Mouse (Mus musculus) cerebellum, adult 2 months (tissue): ENCODE measurements around the gene Stat4. TPM values are rescaled to one million over a fixed set of nuclear protein-coding genes. Genes with fewer than 3 reads are reported as not detected.

ENCODE experiments used
- DNase-seq, 2 experiments: peaks; one replicate each; pipeline ENCODE4 v3.0.0; 2021
- H3K27ac ChIP-seq: fragments of 200-500 bp; 2 replicates; pipeline ENCODE4 v1.5.1; 2012; ENCODE audit warnings: low read length, control low read depth, inconsistent platforms; ENCODE audit not compliant: insufficient read depth
- H3K27me3 ChIP-seq: fragments of 200-500 bp; 2 replicates; pipeline ENCODE4 v1.6.1; 2012; ENCODE audit warnings: inconsistent platforms, mild to moderate bottlenecking, low read length, moderate library complexity; ENCODE audit not compliant: control insufficient read depth, insufficient read depth
- H3K4me1 ChIP-seq: fragments of 200-500 bp; 2 replicates; pipeline ENCODE4 v1.6.1; 2011; ENCODE audit warnings: low read length; ENCODE audit not compliant: control insufficient read depth, insufficient read depth
- H3K4me3 ChIP-seq: fragments of 200-500 bp; replicated peaks from 2 replicates; pipeline ENCODE3; 2011; ENCODE audit warnings: mild to moderate bottlenecking, low read depth, low read length, control low read depth; ENCODE audit not compliant: insufficient read depth
- CTCF ChIP-seq: fragments of 200-500 bp; IDR thresholded peaks from 2 replicates; pipeline ENCODE4 v1.5.1; 2011; ENCODE audit warnings: low read depth, mild to moderate bottlenecking, control low read depth, low read length, moderate library complexity, borderline replicate concordance; ENCODE audit not compliant: insufficient read depth
- POLR2A ChIP-seq: fragments of 200-500 bp; IDR thresholded peaks from 2 replicates; pipeline ENCODE4 v1.6.1; 2011; ENCODE audit warnings: low read length, control low read depth, borderline replicate concordance; ENCODE audit not compliant: insufficient read depth
- WGBS: fragments of 180-500 bp; shearing (Covaris S2); methylation state at CpG from one replicate; pipeline ENCODE4 v1.1.7; 2018; 5-methylcytosine and 5-hydroxymethylcytosine counted together
- polyA plus RNA-seq: library from polyadenylated mRNA; depleted of rRNA; stranded (reverse); fragments of >200 nt; gene quantifications from 2 replicates; pipeline ENCODE4 v1.2.3, GENCODE M21; 2012; rRNA removed

Gene Stat4
- polyA plus RNA-seq, 1 experiment: 0.03 TPM

GRCm38 (mm10) chr1:52149934-52150346, 163.0 kb downstream of the Stat4 start:
- Histone ChIP-seq H3K27me3 (no peaks in the 10 kb centered on the region), H3K4me3 (no peak overlapping the region), H3K27ac (peak overlapping the region; percentile 46), H3K4me1 (peaks cover 22% of the 10 kb centered on the region)
- no peak for TF ChIP-seq CTCF
- no peak for TF ChIP-seq POLR2A
- 8% methylated on average over 9 of the region's 9 CpGs for WGBS
- peak; percentile 83 to 92 for DNase-seq

GRCm38 (mm10) chr1:52150676-52151075, 163.7 kb downstream of the Stat4 start:
- H3K4me1 ChIP-seq: peaks cover 22% of the 10 kb centered on the region
- WGBS: 13% methylated on average over 11 of the region's 11 CpGs
- no peaks in the 10 kb centered on the region for H3K27me3 ChIP-seq
- TF ChIP-seq POLR2A: no peak
- DNase-seq: peak; percentile 41 to 57
- H3K27ac ChIP-seq: peak overlapping the region; percentile 46
- no peak overlapping the region for H3K4me3 ChIP-seq

GRCm38 (mm10) chr1:52151166-52151565, 164.2 kb downstream of the Stat4 start:
- DNase-seq: no peak
- H3K27ac ChIP-seq: peak overlapping the region; percentile 46
- TF ChIP-seq CTCF (no peak), POLR2A (no peak)
- peaks cover 22% of the 10 kb centered on the region for H3K4me1 ChIP-seq
- H3K27me3 ChIP-seq: no peaks in the 10 kb centered on the region
- no peak overlapping the region for H3K4me3 ChIP-seq
- 35% methylated on average over 5 of the region's 5 CpGs for WGBS

- 80% methylated on average over 13 of the region's 13 CpGs for WGBS
- Histone ChIP-seq H3K27ac (no peak overlapping the region), H3K4me1 (peaks cover 22% of the 10 kb centered on the region), H3K4me3 (no peak overlapping the region), H3K27me3 (no peaks in the 10 kb centered on the region)
- no peak for DNase-seq
- TF ChIP-seq CTCF (no peak), POLR2A (no peak)
These were observed 165.4 kb downstream of the Stat4 start for GRCm38 (mm10) chr1:52152369-52152768.

GRCm38 (mm10) chr1:52152936-52153335, 166.0 kb downstream of the Stat4 start:
- Histone ChIP-seq H3K27me3 (no peaks in the 10 kb centered on the region), H3K27ac (no peak overlapping the region), H3K4me1 (peaks cover 22% of the 10 kb centered on the region), H3K4me3 (no peak overlapping the region)
- 79% methylated on average over 3 of the region's 3 CpGs for WGBS
- TF ChIP-seq POLR2A (no peak), CTCF (no peak)
- DNase-seq: no peak

GRCm38 (mm10) chr1:52154890-52155289, 167.9 kb downstream of the Stat4 start:
- DNase-seq: no peak
- no peak overlapping the region for H3K4me3 ChIP-seq
- 69% methylated on average over 8 of the region's 8 CpGs for WGBS
- TF ChIP-seq CTCF: no peak
- no peak for TF ChIP-seq POLR2A
- H3K4me1 ChIP-seq: peaks cover 16% of the 10 kb centered on the region
- H3K27me3 ChIP-seq: no peaks in the 10 kb centered on the region
- H3K27ac ChIP-seq: no peak overlapping the region

GRCm38 (mm10) chr1:52156351-52156750, 169.4 kb downstream of the Stat4 start:
- Histone ChIP-seq H3K4me3 (no peak overlapping the region), H3K27ac (no peak overlapping the region), H3K27me3 (no peaks in the 10 kb centered on the region), H3K4me1 (peaks cover 5% of the 10 kb centered on the region; the same call in 1 of the 2 replicates)
- DNase-seq: no peak
- WGBS: 94% methylated on average over 10 of the region's 10 CpGs
- no peak for TF ChIP-seq CTCF
- TF ChIP-seq POLR2A: no peak

Other genes with a start within 250 kb of the Stat4 start
- 8.6 and 10.2 TPM in 2 replicates for gene Myo1b, start 71.1 kb upstream of the Stat4 start, polyA plus RNA-seq
- 25.1 TPM in 2 replicates for gene Stat1, start 132.3 kb downstream of the Stat4 start, polyA plus RNA-seq
- 234 and 248 TPM in 2 replicates for gene Gls, start 246.1 kb downstream of the Stat4 start, polyA plus RNA-seq